Mouse (Mus musculus) G1E (cell line): ENCODE results near the gene Cfd.

ENCODE experiments used
- CTCF ChIP-seq: IDR thresholded peaks from 2 replicates; pipeline ENCODE4 v1.5.1; 2012; ENCODE audit warnings: low read depth, low read length, inconsistent platforms, mixed read lengths
- GATA2 ChIP-seq: IDR thresholded peaks from 2 replicates; pipeline ENCODE4 v1.6.1; 2012; ENCODE audit warnings: low read depth, low read length, inconsistent platforms, borderline replicate concordance
- TAL1 ChIP-seq: conservative IDR thresholded peaks from 2 replicates; pipeline ENCODE4 v1.6.1; 2012; ENCODE audit warnings: low read depth, low read length, inconsistent platforms, mixed read lengths

- TF ChIP-seq TAL1 = no peak
- TF ChIP-seq CTCF = no peak
- TF ChIP-seq GATA2 = no peak
Measured at GRCm38 (mm10) chr10:79856280-79856679, 34.4 kb upstream of the Cfd start.
